Mouse (Mus musculus): Measurements from ENCODE around the gene Elmod2.
"Not testable (repeated sequence)": the region's sequence is repeated elsewhere in the genome, so short reads cannot be mapped to it uniquely, and the experiment has no call there.

The Elmod2 gene

GRCm38 (mm10) chr8:83331899-83332697 is at the start of gene Elmod2:
TSS of gene Elmod2 (minus strand) at chr8:83332486.
- DNase-seq (ENCODE audit: low spot score): peak; percentile 97

DNA sequence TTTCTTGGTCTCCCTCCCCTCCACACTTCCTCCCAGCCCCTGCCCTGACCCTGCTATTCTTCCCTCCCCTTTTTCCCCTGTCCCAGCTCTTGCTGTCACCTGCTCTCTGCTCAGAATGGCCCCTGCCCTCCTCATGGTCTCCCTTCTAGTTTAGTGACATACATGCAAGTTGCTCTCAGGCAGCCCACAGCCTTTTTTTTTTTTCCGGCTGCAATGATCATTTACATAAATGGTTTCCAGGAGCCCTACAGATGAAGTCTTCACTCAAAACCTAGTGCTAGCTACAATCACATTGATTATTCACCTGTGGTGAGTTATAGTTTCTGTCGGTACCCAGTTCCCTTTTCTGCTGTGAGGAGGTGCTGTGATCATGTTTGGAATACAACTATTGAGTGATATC is 48.7 kb upstream of the Elmod2 start:
- no peak for DNase-seq (ENCODE audit: low spot score)

DNA sequence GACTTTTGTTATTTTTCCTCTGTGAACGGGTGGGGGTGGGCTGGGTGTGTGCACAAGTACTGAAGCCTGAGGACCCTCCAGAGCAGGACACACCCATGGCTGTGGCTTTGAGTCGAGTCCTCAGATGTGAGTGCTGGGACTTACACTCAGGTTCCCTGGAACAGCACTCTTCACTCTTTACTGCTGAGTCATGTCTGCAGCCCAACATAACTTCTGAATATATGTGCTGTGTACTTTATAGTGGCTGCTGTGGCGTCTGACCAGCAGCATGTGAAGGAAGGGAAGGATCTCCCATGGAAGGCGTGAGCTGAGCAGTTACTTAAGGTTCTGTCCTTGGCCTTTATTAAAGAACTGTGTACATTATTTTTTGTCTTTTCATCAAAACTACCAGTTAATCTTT is 47.9 kb upstream of the Elmod2 start:
- no peak for DNase-seq (ENCODE audit: low spot score)

DNA sequence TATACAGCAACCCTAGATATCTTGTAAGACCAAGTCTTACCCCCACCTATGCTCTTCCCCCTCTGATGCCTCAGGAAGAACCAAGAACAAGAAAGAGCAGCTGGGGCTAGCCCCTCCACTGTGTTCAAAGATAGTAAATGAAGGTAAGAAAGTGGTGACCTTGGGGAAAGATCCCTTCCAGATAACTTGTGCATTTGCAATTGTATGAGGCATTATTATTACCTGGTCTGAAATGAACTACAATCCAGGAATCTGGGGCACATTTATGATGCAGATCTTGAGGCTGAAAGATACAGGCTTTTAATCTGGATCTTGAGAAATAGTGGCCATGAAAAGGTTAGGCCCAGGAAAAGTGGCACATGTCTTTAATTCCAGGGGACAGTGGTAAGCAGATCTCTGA is 44.9 kb upstream of the Elmod2 start:
- no peak for DNase-seq (ENCODE audit: low spot score)

- peak; percentile 17 for DNase-seq (ENCODE audit: low spot score)
Observed at GRCm38 (mm10) chr8:83363156-83363769, 31.0 kb upstream of the Elmod2 start.

DNA sequence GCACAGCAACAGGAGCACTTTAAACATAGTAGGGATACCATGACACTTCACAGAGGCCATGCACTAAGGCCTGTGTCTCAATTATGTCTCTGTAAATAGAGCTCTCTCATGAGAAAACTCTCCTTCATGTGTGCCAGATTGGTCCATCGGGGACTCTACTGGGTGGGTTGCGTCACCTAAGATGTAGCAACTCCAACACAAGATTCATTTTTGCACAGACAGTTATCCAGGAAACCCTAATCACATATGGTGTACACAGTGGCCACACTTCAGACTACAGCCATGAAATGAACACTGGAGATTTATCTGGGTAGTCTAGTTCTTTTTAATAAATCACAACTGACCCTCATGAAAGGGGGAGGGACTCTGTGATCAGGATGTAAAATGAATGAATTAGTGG is 19.0 kb upstream of the Elmod2 start:
- DNase-seq (ENCODE audit: low spot score): no peak

- DNase-seq (ENCODE audit: low spot score): no peak
Observed at GRCm38 (mm10) chr8:83348263-83348662, 16.0 kb upstream of the Elmod2 start, which contains the start of gene Mgat4d. TSS of gene Mgat4d (plus strand) at chr8:83348471.

DNA sequence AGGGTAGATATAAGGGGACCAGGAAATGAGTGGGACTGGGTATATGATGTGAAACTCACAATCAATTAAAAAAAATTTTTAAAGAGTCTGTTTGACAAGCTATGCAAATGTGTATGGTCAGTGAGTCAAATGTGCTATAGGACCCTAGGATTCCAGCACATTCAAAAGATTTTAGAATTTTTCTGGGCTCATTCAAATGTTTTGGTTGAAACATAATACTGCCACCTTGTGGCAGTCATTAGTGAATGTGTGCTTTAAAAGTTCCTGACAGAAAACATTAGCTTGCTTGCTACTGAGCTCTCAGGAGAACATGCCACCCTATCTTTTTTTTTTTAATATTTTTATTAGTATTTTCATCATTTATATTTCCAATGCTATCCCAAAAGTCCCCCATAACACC is 10.4 kb upstream of the Elmod2 start:
- no peak for DNase-seq (ENCODE audit: low spot score)

- no peak for DNase-seq (ENCODE audit: low spot score)
Observed at GRCm38 (mm10) chr8:83342076-83342475, 9.8 kb upstream of the Elmod2 start.

- DNase-seq (ENCODE audit: low spot score): no peak
Observed at GRCm38 (mm10) chr8:83332864-83333263, 578 bp upstream of the Elmod2 start.

DNA sequence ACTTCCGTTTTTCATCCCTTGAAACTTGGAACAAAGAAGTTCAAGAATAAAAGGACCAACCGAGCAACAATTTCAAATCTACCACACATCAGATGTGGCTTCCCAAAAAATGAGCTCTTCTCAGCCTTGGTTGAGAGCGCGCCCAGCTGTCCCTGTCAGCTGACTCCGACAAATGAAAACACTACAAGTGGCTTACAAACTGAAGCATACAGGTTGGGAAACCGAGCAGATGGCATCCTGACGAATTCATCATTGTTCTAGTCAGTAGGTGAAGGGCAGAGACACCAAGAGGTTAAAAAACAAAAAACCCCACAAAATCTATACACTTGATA is 753 bp downstream of the Elmod2 start:
- no peak for DNase-seq (ENCODE audit: low spot score)

DNA sequence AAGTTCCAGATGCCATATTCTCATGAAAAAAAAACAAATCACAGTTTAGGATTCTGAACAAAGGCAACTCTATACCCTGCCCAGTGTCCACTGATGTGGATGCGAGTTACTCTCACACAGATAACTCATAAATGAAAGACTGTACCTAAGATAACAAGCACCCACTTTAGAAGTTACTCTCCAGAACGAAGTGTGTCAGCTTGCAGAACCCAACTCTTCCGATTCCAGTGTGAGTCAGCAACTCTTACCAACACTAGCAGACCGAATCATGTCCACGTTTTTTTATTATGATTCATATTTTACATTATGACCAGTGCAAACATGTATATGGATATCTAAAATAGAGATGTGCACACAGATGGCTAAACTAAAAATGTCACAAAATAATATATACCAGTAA is 4.4 kb downstream of the Elmod2 start:
- DNase-seq (ENCODE audit: low spot score): no peak

DNA sequence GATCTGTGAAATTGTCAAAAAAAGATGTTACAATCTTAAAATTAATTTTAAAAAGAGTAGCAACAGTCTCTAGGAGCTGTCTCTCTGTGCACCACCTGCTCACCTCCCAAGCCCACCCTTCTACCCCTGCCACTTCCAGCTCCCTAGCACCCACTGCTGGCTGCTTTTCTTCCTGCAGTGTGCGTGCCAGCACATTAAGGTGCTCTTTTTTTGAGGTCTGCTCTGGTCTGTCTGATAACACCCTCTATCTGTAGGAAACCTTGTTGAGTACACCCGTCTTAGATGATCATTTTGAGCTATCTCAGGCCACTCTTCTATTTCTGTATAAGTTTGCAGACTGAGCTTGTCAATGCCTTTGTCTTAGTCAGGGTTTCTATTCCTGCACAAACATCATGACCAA is 9.2 kb downstream of the Elmod2 start:
- no peak for DNase-seq (ENCODE audit: low spot score)

GRCm38 (mm10) chr8:83322374-83322773 is 9.9 kb downstream of the Elmod2 start:
- DNase-seq (ENCODE audit: low spot score): no peak

GRCm38 (mm10) chr8:83320543-83320942 is 11.7 kb downstream of the Elmod2 start:
- DNase-seq (ENCODE audit: low spot score): no peak

DNA sequence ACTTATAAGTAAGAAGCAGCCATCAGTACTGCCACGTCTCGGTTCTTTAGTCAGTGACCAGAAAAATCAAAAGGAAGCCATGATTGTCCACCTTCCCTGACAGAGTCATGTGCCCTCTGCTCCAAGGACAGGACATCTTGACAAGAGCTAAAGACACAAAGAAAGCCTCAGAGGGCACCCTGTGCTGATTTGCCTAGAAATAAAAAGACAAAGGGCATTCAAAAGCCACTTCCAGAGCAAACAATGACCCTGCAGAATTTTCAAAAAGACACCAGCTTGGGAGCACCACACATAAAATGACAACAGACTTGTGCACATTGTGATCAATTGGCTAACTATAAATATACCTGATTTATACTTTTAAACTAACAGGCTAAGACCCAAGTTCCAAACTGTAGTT is 16.6 kb downstream of the Elmod2 start:
- DNase-seq (ENCODE audit: low spot score): no peak

DNA sequence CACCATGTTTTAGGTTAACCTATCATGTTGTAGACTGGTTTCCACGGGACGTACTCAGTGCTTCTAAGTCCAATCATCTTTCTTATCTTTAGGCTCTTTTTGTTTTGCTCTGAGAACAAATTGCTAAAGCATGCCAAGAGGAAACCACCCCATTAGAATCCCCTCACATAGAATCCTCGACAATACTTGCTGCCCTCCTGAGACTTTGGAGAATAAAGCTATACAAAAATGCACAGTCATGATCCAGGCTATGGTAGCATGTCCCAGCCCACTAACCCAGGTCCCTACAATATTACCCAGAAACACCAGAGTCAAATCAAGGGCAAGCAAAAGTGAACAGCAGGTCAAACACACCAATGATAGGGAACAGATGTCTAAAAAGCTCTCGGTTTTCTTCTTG is 17.2 kb downstream of the Elmod2 start:
- not testable (repeated sequence) for DNase-seq (ENCODE audit: low spot score)

- DNase-seq (ENCODE audit: low spot score): no peak
Observed at GRCm38 (mm10) chr8:83309836-83310235, 22.4 kb downstream of the Elmod2 start.

- no peak for DNase-seq (ENCODE audit: low spot score)
Observed at GRCm38 (mm10) chr8:83304946-83305345, 27.3 kb downstream of the Elmod2 start.

- DNase-seq (ENCODE audit: low spot score): no peak
Observed at GRCm38 (mm10) chr8:83300135-83300534, 32.2 kb downstream of the Elmod2 start.

DNA sequence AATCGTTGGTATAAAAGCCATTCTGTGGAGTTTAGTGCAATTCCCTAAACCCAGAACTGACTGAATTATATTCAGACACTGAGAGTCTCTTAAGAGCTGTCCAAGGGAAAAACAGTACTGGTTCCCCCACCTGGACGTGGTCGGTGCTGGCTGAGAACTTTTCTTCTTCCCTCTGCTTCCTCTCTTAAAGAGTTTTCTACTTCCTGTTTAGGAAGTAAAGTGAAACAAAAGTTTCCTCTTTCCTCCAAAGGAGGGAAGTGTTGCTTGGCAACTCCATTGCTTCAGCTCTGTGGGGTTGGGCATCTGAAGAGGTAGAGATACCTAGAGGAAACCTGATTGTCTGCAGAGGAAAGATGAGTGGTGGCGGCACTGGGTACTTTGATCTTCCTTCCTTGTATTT is 34.9 kb downstream of the Elmod2 start:
- no peak for DNase-seq (ENCODE audit: low spot score)

- DNase-seq (ENCODE audit: low spot score): no peak
Observed at GRCm38 (mm10) chr8:83290176-83290575, 42.1 kb downstream of the Elmod2 start, which contains the start of gene Ucp1. TSS of gene Ucp1 (plus strand) at chr8:83290352.

DNA sequence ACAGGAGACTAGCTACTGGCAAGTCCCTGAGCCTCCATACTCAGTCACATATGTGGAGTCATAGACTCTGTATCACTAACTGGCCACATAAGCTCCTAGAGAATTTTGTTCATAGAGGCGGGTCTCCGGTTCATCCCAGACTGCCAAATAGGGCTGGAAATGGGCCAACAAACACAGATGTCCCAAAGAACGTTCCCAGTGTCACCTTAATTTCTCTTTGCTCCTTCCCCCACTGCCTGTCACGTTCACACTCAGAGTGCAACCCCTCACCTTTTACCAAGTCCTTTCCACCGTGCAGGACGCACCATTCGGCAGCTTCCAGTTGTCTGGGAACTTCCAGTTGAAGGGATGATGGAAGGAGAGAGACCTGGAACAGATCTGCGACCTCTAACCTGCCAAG is 46.9 kb downstream of the Elmod2 start:
- DNase-seq (ENCODE audit: low spot score): no peak

DNA sequence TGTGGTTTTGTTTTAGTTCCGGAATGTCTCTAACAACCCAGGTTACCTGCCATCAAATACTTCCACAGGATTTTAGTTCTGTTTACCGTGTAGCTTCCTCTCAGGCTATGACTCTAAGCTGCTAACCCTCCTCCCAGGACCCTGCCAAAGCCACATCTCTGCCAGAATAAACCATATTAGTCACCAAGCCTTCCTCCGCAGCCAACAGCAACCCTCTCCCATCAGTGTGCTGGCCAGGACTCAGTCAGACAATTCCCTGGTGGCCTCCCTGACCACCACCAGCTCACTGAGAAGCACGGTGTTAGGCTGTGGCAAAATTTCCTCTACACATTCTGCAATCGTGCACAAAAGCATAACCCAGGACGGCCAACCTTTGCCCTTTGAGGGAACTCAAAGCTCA is 53.9 kb downstream of the Elmod2 start:
- DNase-seq (ENCODE audit: low spot score): no peak

Data from testis, postnatal 14 days (tissue).